Mouse (Mus musculus): Measurements from ENCODE around the gene Dmbt1. TPM values are rescaled to one million over a fixed set of nuclear protein-coding genes. Genes with fewer than 3 reads are reported as not detected.
A peak's percentile ranks its signal among the peaks of the same experiment; 100 is the strongest.
"Not testable (repeated sequence)": the region's sequence is repeated elsewhere in the genome, so short reads cannot be mapped to it uniquely, and the experiment has no call there.

Dmbt1 gene
- polyA plus RNA-seq, 1 experiment: not detected

- H3K27ac ChIP-seq (ENCODE audit: control insufficient read depth, insufficient read depth, low read depth, low read length, poor library complexity): no peak overlapping the region
- TF ChIP-seq CTCF (IDR thresholded peaks at IDR 0.05; ENCODE audit: control insufficient read depth, insufficient read depth, low read length) (no peak), POLR2A (IDR thresholded peaks at IDR 0.05; ENCODE audit: borderline replicate concordance, control insufficient read depth, low read depth, low read length) (no peak)
- 68% methylated on average over 2 of the region's 2 CpGs for WGBS
- H3K4me3 ChIP-seq (replicated peaks; ENCODE audit: control insufficient read depth, low read depth, low read length): no peak overlapping the region
- H3K4me1 ChIP-seq (ENCODE audit: control insufficient read depth, insufficient read depth, low read length): no peaks in the 10 kb centered on the region
These were observed 30.7 kb downstream of the Dmbt1 start for GRCm38 (mm10) chr7:131062541-131062940.

GRCm38 (mm10) chr7:131068191-131068590, 36.3 kb downstream of the Dmbt1 start:
- 3% methylated on average over 1 of the region's 1 CpGs for WGBS
- not testable (repeated sequence) for H3K4me1 ChIP-seq (ENCODE audit: control insufficient read depth, insufficient read depth, low read length); H3K27ac ChIP-seq (ENCODE audit: control insufficient read depth, insufficient read depth, low read depth, low read length, poor library complexity); H3K4me3 ChIP-seq (replicated peaks; ENCODE audit: control insufficient read depth, low read depth, low read length)

- WGBS: 75% methylated on average over 3 of the region's 3 CpGs
- H3K4me1 ChIP-seq (ENCODE audit: control insufficient read depth, insufficient read depth, low read length); H3K27ac ChIP-seq (ENCODE audit: control insufficient read depth, insufficient read depth, low read depth, low read length, poor library complexity); H3K4me3 ChIP-seq (replicated peaks; ENCODE audit: control insufficient read depth, low read depth, low read length): not testable (repeated sequence)
These were observed 41.6 kb downstream of the Dmbt1 start for GRCm38 (mm10) chr7:131073476-131073875.

GRCm38 (mm10) chr7:131074098-131074497, 42.2 kb downstream of the Dmbt1 start:
- not testable (repeated sequence) for H3K4me1 ChIP-seq (ENCODE audit: control insufficient read depth, insufficient read depth, low read length); H3K4me3 ChIP-seq (replicated peaks; ENCODE audit: control insufficient read depth, low read depth, low read length); H3K27ac ChIP-seq (ENCODE audit: control insufficient read depth, insufficient read depth, low read depth, low read length, poor library complexity)
- 60% methylated on average over 6 of the region's 6 CpGs for WGBS

- Histone ChIP-seq H3K4me3 (replicated peaks; ENCODE audit: control insufficient read depth, low read depth, low read length) (no peak overlapping the region), H3K4me1 (ENCODE audit: control insufficient read depth, insufficient read depth, low read length) (no peaks in the 10 kb centered on the region), H3K27ac (ENCODE audit: control insufficient read depth, insufficient read depth, low read depth, low read length, poor library complexity) (no peak overlapping the region)
- TF ChIP-seq POLR2A (IDR thresholded peaks at IDR 0.05; ENCODE audit: borderline replicate concordance, control insufficient read depth, low read depth, low read length) (no peak), CTCF (IDR thresholded peaks at IDR 0.05; ENCODE audit: control insufficient read depth, insufficient read depth, low read length) (no peak)
- 0% methylated on average over 1 of the region's 1 CpGs for WGBS
These were observed 44.1 kb downstream of the Dmbt1 start for GRCm38 (mm10) chr7:131075956-131076355.

- H3K4me1 ChIP-seq (ENCODE audit: control insufficient read depth, insufficient read depth, low read length); H3K27ac ChIP-seq (ENCODE audit: control insufficient read depth, insufficient read depth, low read depth, low read length, poor library complexity); H3K4me3 ChIP-seq (replicated peaks; ENCODE audit: control insufficient read depth, low read depth, low read length): not testable (repeated sequence)
- 67% methylated on average over 9 of the region's 9 CpGs for WGBS
These were observed 50.5 kb downstream of the Dmbt1 start for GRCm38 (mm10) chr7:131082403-131082802.

GRCm38 (mm10) chr7:131112486-131112885, 80.6 kb downstream of the Dmbt1 start:
- 39% methylated on average over 3 of the region's 3 CpGs for WGBS
- no peak overlapping the region for H3K27ac ChIP-seq (ENCODE audit: control insufficient read depth, insufficient read depth, low read depth, low read length, poor library complexity)
- no peaks in the 10 kb centered on the region for H3K4me1 ChIP-seq (ENCODE audit: control insufficient read depth, insufficient read depth, low read length)
- TF ChIP-seq CTCF (IDR thresholded peaks at IDR 0.05; ENCODE audit: control insufficient read depth, insufficient read depth, low read length): peak; percentile 56
- no peak for TF ChIP-seq POLR2A (IDR thresholded peaks at IDR 0.05; ENCODE audit: borderline replicate concordance, control insufficient read depth, low read depth, low read length)
- no peak overlapping the region for H3K4me3 ChIP-seq (replicated peaks; ENCODE audit: control insufficient read depth, low read depth, low read length)

GRCm38 (mm10) chr7:131113676-131114075, 81.8 kb downstream of the Dmbt1 start:
- no peak overlapping the region for H3K27ac ChIP-seq (ENCODE audit: control insufficient read depth, insufficient read depth, low read depth, low read length, poor library complexity)
- no peak overlapping the region for H3K4me3 ChIP-seq (replicated peaks; ENCODE audit: control insufficient read depth, low read depth, low read length)
- 67% methylated on average over 6 of the region's 6 CpGs for WGBS
- no peaks in the 10 kb centered on the region for H3K4me1 ChIP-seq (ENCODE audit: control insufficient read depth, insufficient read depth, low read length)
- TF ChIP-seq CTCF (IDR thresholded peaks at IDR 0.05; ENCODE audit: control insufficient read depth, insufficient read depth, low read length): no peak
- no peak for TF ChIP-seq POLR2A (IDR thresholded peaks at IDR 0.05; ENCODE audit: borderline replicate concordance, control insufficient read depth, low read depth, low read length)

GRCm38 (mm10) chr7:131114434-131114833, 82.6 kb downstream of the Dmbt1 start:
- WGBS: 70% methylated on average over 2 of the region's 2 CpGs
- Histone ChIP-seq H3K4me3 (replicated peaks; ENCODE audit: control insufficient read depth, low read depth, low read length) (no peak overlapping the region), H3K27ac (ENCODE audit: control insufficient read depth, insufficient read depth, low read depth, low read length, poor library complexity) (no peak overlapping the region), H3K4me1 (ENCODE audit: control insufficient read depth, insufficient read depth, low read length) (no peaks in the 10 kb centered on the region)
- TF ChIP-seq CTCF (IDR thresholded peaks at IDR 0.05; ENCODE audit: control insufficient read depth, insufficient read depth, low read length) (no peak), POLR2A (IDR thresholded peaks at IDR 0.05; ENCODE audit: borderline replicate concordance, control insufficient read depth, low read depth, low read length) (no peak)
